Comparison of ENCODE assay signal across 12 mouse cellular contexts in the genomic region with DNA sequence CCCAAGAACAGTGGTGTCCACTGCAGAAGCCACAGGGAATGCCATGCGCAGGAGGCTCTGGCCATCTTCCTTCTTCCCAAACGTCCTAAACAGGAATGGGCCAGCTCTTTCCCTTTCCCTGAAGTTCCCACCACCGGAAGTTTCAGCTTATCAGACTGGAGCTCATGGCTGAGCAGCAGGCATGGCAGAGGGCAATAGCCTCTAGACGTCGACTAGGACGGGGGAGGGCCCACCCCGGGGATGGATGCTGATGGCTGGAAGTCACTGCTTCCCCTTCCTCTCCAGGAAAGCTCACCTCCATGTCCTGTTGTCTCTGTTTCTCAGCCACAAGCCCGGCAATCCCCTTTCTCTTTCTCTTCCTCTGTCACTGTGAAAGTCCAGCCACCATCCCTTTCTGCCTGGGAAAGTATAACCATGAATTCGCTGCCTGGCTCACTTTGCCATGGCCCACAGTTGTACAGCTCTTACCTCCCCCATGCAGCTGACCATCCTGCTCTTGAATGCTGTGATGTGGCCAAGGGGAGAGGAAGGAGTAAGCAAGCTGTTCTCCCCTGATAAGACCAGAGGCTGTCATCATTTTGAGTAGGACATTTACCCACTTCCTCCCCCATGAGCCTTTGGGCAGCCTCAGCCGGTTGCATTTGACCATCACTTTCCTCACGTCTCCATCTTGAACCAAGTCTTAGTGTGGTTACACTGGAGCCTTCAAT. TPM values are rescaled to one million over a fixed set of nuclear protein-coding genes. Genes with fewer than 3 reads are reported as not detected.
DNase-seq lines count a peak whose midpoint lies in the region; ATAC-seq and TF ChIP-seq lines count a peak whose summit lies in the region.
"Had no signal": no experiment of that assay in that cellular context is flagged by ENCODE, and none has a peak within 500 bp of the region (broad histone marks: within the 10 kb centered on the region; RNA-seq: fewer than 3 reads in every experiment).

Itga2b (minus strand) TSS at position 475 of the 710 bp plus-strand sequence.

- no peak within 1 kb of the TSS for H3K4me3 ChIP-seq in kidney, embryonic 16.5 days (ENCODE audit: low read length)
- no peak within 1 kb of the TSS for H3K4me3 ChIP-seq in embryonic fibroblast, embryonic 13.5 days (ENCODE audit: insufficient read depth, low read length)
- 0 out of 2 replicates have a peak within 1 kb of the TSS, but pooled peaks have one; percentile 8 for H3K4me3 ChIP-seq in liver, postnatal 0 days (ENCODE audit: low read depth, low read length)
- H3K4me3 ChIP-seq: embryonic facial prominence, embryonic 12.5 days; midbrain, embryonic 12.5 days had no signal

- no peak within 1 kb of the TSS for H3K9ac ChIP-seq in kidney, embryonic 16.5 days (replicated peaks; ENCODE audit: low read length)
- H3K9ac ChIP-seq in liver, postnatal 0 days (replicated peaks), result 0 out of 2 replicates have a peak within 1 kb of the TSS, but pooled peaks have one; percentile 30
- H3K9ac ChIP-seq: embryonic facial prominence, embryonic 12.5 days; hindbrain, embryonic 14.5 days; midbrain, embryonic 12.5 days had no signal

- TF ChIP-seq EP300 in liver, postnatal 0 days (IDR thresholded peaks at IDR 0.05; ENCODE audit: low read depth), result peak; percentile 78

- H3K27me3 ChIP-seq in kidney, embryonic 16.5 days (ENCODE audit: insufficient read depth, low read length), result no peaks in the 10 kb centered on the region
- H3K27me3 ChIP-seq in liver, postnatal 0 days (ENCODE audit: insufficient read depth, low read length), result no peaks in the 10 kb centered on the region
- H3K27me3 ChIP-seq: embryonic facial prominence, embryonic 12.5 days had no signal

- no peaks in the 10 kb centered on the region for H3K9me3 ChIP-seq in kidney, embryonic 16.5 days (ENCODE audit: low read length)
- no peaks in the 10 kb centered on the region for H3K9me3 ChIP-seq in liver, postnatal 0 days (ENCODE audit: low read length)
- H3K9me3 ChIP-seq: embryonic facial prominence, embryonic 12.5 days; midbrain, embryonic 12.5 days had no signal

- 55% methylated on average over 11 of the region's 11 CpGs for WGBS in kidney, embryonic 16.5 days
- WGBS in liver, postnatal 0 days (ENCODE audit: insufficient replicate concordance), result 21% methylated on average over 11 of the region's 11 CpGs

- ATAC-seq in kidney, embryonic 16.5 days (ENCODE audit: low FRiP score, low TSS enrichment), result no peak
- peak; percentile 47 for ATAC-seq in liver, postnatal 0 days

- TF ChIP-seq CTCF in embryonic fibroblast, embryonic 13.5 days (IDR thresholded peaks at IDR 0.05; ENCODE audit: borderline replicate concordance, insufficient read depth, low read length), result no peak
- TF ChIP-seq CTCF in liver, postnatal 0 days (IDR thresholded peaks at IDR 0.05; ENCODE audit: low read depth), result no peak

- H3K27ac ChIP-seq in kidney, embryonic 16.5 days (ENCODE audit: low read length), result no peak within 1 kb of the TSS
- no peak within 1 kb of the TSS for H3K27ac ChIP-seq in embryonic fibroblast, embryonic 13.5 days (ENCODE audit: insufficient read depth, low read length)
- peak within 1 kb of the TSS; percentile 59 for H3K27ac ChIP-seq in liver, postnatal 0 days (ENCODE audit: low read depth)
- H3K27ac ChIP-seq: embryonic facial prominence, embryonic 12.5 days; hindbrain, embryonic 14.5 days; midbrain, embryonic 12.5 days had no signal

- no peak for DNase-seq in kidney, adult 8-10 months
- peak; percentile 25 for DNase-seq in c-Kit-negative CD71-positive TER-119-positive erythroid progenitor cells, embryonic 14.5 days (ENCODE audit: low read depth, low spot score)
- peak; percentile 40 for DNase-seq in liver, postnatal 0 days
- no peak for DNase-seq in gastrocnemius, postnatal 10 days
- DNase-seq in layer of hippocampus, adult 8-10 months (ENCODE audit: low spot score in 2 of 2), result no peak
- DNase-seq: cerebellum, adult 11 months; thymus, postnatal 14 days had no signal

- TF ChIP-seq POLR2A in embryonic fibroblast, embryonic 13.5 days (IDR thresholded peaks at IDR 0.05; ENCODE audit: low read depth, low read length), result no peak

- H3K4me1 ChIP-seq in kidney, embryonic 16.5 days (ENCODE audit: insufficient read depth, low read length), result peaks cover 18% of the 10 kb centered on the region
- no peaks in the 10 kb centered on the region for H3K4me1 ChIP-seq in embryonic fibroblast, embryonic 13.5 days (ENCODE audit: control insufficient read depth, insufficient read depth, low read length)
- H3K4me1 ChIP-seq in liver, postnatal 0 days (ENCODE audit: insufficient read depth), result peaks cover 24% of the 10 kb centered on the region

- peaks cover 3% of the 10 kb centered on the region; the same call in 1 of the 2 replicates for H3K36me3 ChIP-seq in kidney, embryonic 16.5 days (ENCODE audit: insufficient read depth, low read length)
- H3K36me3 ChIP-seq in liver, postnatal 0 days (replicated peaks; ENCODE audit: insufficient read depth, low read length), result no peaks in the 10 kb centered on the region
- H3K36me3 ChIP-seq: embryonic facial prominence, embryonic 12.5 days had no signal

- no peak within 1 kb of the TSS for H3K4me2 ChIP-seq in kidney, embryonic 16.5 days (replicated peaks; ENCODE audit: low read depth, low read length)
- H3K4me2 ChIP-seq in liver, postnatal 0 days (ENCODE audit: low read depth, low read length), result peak within 1 kb of the TSS; percentile 16; the same call in 1 of the 2 replicates
- H3K4me2 ChIP-seq: embryonic facial prominence, embryonic 12.5 days; hindbrain, embryonic 14.5 days; midbrain, embryonic 12.5 days had no signal

RNA-seq across cellular contexts. Expression of gene Itga2b, which starts in this region (rescaled TPM):
- 10.2 and 10.8 TPM in 2 replicates for polyA plus RNA-seq in kidney, embryonic 16.5 days (2015; fragmentation: Nextera tagmentation; extraction: Ambion mirVana)
- polyA plus RNA-seq in embryonic fibroblast, embryonic 13.5 days (2011; ENCODE audit: insufficient read length, low read depth, missing spikeins), result 6.4 and 11.6 TPM in 2 replicates
- polyA plus RNA-seq in liver, postnatal 0 days (2015; fragmentation: Nextera tagmentation; extraction: Ambion mirVana), result 41.0 and 44.8 TPM in 2 replicates
- 1 to 10 TPM; 1.9 to 3.7 TPM for total RNA-seq in gastrocnemius, postnatal 10 days (2021)
- total RNA-seq in layer of hippocampus, adult 8-10 months (2022), result 1 to 10 TPM; 1.1 to 3.2 (median 2.7) TPM

Comparison
In these comparisons a context has a peak if more than half of its experiments do, and no peak if none do; other contexts are left out.
1. DNase-seq: peak in c-Kit-negative CD71-positive TER-119-positive erythroid progenitor cells, embryonic 14.5 days (single experiment) and liver, postnatal 0 days (single experiment); none in kidney, adult 8-10 months (0 of 2), gastrocnemius, postnatal 10 days (single experiment) and layer of hippocampus, adult 8-10 months (0 of 2).